ENCODE assay signal across 15 mouse cellular contexts in the genomic region with DNA sequence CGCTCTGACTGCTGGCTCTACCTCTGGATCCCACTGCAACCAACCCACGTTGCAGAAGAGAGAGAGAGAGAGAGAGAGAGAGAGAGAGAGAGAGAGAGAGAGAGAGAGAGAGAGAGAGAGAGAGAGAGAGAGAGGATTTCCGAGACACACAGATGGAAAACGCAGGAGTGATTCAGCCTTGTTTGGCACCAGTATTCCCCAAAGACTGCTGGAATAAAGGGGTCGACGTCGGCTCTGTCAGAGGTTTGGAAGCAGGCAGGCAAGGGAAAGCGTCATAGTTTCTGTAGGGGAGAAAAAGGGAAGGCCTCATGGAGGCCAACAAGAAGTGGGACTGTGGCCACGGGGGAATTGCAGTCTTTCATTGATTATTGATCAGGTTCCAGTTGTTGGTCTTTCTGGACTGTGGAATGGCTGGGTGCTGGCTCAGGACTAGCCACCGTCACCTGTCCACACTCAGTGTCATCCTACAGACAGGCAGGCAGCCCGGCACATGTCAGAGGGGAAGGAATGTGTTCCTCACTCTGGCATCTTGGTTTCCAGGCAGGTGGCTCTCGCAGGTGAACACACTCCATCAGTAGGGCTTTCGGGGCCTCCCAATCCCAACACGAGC.
"Had no signal": no experiment of that assay in that cellular context is flagged by ENCODE, and none has a peak within 500 bp of the region (broad histone marks: within the 10 kb centered on the region; RNA-seq: fewer than 3 reads in every experiment).

No protein-coding gene starts in this region.

- H3K27me3 ChIP-seq: liver, embryonic 13.5 days; lung, embryonic 15.5 days; neural tube, embryonic 15.5 days; stomach, embryonic 15.5 days had no signal

- H3K36me3 ChIP-seq: lung, embryonic 15.5 days; midbrain, embryonic 10.5 days; neural tube, embryonic 15.5 days; stomach, embryonic 15.5 days had no signal

- ATAC-seq: liver, postnatal 0 days had no signal

- H3K9ac ChIP-seq: liver, embryonic 13.5 days; liver, postnatal 0 days; lung, embryonic 15.5 days; neural tube, embryonic 15.5 days; stomach, embryonic 15.5 days had no signal

- H3K4me3 ChIP-seq: liver, embryonic 13.5 days; lung, embryonic 15.5 days; midbrain, embryonic 10.5 days; myocyte; neural tube, embryonic 15.5 days; stomach, embryonic 15.5 days had no signal

- H3K9me3 ChIP-seq: liver, embryonic 13.5 days; lung, embryonic 15.5 days; midbrain, embryonic 10.5 days; neural tube, embryonic 15.5 days; stomach, embryonic 15.5 days had no signal

- H3K27ac ChIP-seq: kidney, postnatal 0 days; liver, embryonic 13.5 days; lung, embryonic 15.5 days; midbrain, embryonic 10.5 days; neural tube, embryonic 15.5 days; stomach, embryonic 15.5 days had no signal

- DNase-seq: kidney, adult 11 months; kidney, adult 9 months; kidney, postnatal 36 days; liver, embryonic 13.5 days; liver, postnatal 0 days; lung, postnatal 14 days; midbrain, embryonic 14.5 days; thymus, adult 2 months; thymus, postnatal 25 days had no signal

- H3K4me2 ChIP-seq: liver, embryonic 13.5 days; lung, embryonic 15.5 days; neural tube, embryonic 15.5 days; stomach, embryonic 15.5 days had no signal
